Mouse (Mus musculus) lung, embryonic 14.5 days (tissue): ENCODE results near the gene Camta1. TPM values are rescaled to one million over a fixed set of nuclear protein-coding genes. Genes with fewer than 3 reads are reported as not detected.

Experiments used
- ATAC-seq: fragments of 200-750 bp; cut with Nextera tagmentation; 2 replicates; pipeline ENCODE4 v1.8.0; 2017; ENCODE audit warnings: mild to moderate bottlenecking, moderate TSS enrichment, moderate library complexity; ENCODE audit not compliant: insufficient read depth
- DNase-seq: peaks from one replicate; pipeline ENCODE4 v3.0.0-alpha.2; 2015
- H3K27ac ChIP-seq: fragments of 300-500 bp; sonication (generic); 2 replicates; pipeline ENCODE4 v1.5.1; 2014; ENCODE audit warnings: low read depth, mild to moderate bottlenecking, moderate library complexity
- H3K27me3 ChIP-seq: fragments of 300-500 bp; sonication (generic); 2 replicates; pipeline ENCODE4 v1.6.1; 2014; ENCODE audit warnings: low read length, control low read depth; ENCODE audit not compliant: insufficient read depth
- H3K36me3 ChIP-seq: fragments of 300-500 bp; sonication (generic); 2 replicates; pipeline ENCODE4 v1.6.1; 2014; ENCODE audit warnings: control low read depth; ENCODE audit not compliant: insufficient read depth
- H3K4me1 ChIP-seq: fragments of 300-500 bp; sonication (generic); 2 replicates; pipeline ENCODE4 v1.6.1; 2014; ENCODE audit warnings: antibody characterized with exemption, control low read depth; ENCODE audit not compliant: insufficient read depth
- H3K4me2 ChIP-seq: fragments of 300-500 bp; sonication (generic); 2 replicates; pipeline ENCODE4 v1.6.1; 2014; ENCODE audit warnings: mild to moderate bottlenecking
- H3K4me3 ChIP-seq: fragments of 300-500 bp; sonication (generic); 2 replicates; pipeline ENCODE4 v1.5.1; 2014; ENCODE audit warnings: low read depth, low read length
- H3K9ac ChIP-seq: fragments of 300-500 bp; sonication (generic); 2 replicates; pipeline ENCODE4 v1.6.1; 2014
- H3K9me3 ChIP-seq: fragments of 300-500 bp; sonication (generic); 2 replicates; pipeline ENCODE4 v1.6.1; 2016; ENCODE audit warnings: low read depth, low read length, control low read depth
- CTCF ChIP-seq: IDR thresholded peaks from 2 replicates; pipeline ENCODE4 v1.5.1; 2016; ENCODE audit warnings: antibody characterized with exemption, low read depth
- WGBS: fragments of 180-500 bp; shearing (Covaris S2); extraction: QIAGEN DNeasy Blood & Tissue Kit; methylation state at CpG from one replicate; pipeline ENCODE4 v1.1.7; 2014; 5-methylcytosine and 5-hydroxymethylcytosine counted together
- polyA plus RNA-seq: library from polyadenylated mRNA; unstranded; fragments of >200 nt; fragmentation: Nextera tagmentation; extraction: Ambion mirVana; gene quantifications from 2 replicates; pipeline ENCODE4 v1.2.1, GENCODE M21; 2014

Gene Camta1
- polyA plus RNA-seq, 1 experiment from 2014 or later: 87.5 TPM

DNA sequence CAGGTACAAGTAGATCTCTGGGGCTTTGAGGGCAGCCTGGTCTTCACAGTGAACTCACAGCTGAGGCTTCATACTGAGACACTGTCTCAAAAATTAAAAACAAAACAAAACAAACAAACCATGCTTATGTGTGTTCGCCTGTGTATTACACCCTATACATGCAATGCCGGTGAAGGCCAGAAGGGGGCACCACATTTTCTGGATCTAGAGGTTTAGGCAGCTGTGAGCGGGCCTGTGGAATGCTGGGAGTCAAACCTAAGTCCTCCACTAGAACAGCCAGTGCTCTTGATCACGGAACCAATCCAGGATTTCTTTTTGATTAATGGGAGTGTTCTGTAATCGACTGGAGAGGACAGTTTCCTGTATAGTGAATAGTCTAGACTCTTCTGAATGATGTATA lies 935.8 kb downstream of the Camta1 start:
- ATAC-seq (no peak), DNase-seq (peak; percentile 38)
- WGBS: 45% methylated on average over 5 of the region's 5 CpGs

DNA sequence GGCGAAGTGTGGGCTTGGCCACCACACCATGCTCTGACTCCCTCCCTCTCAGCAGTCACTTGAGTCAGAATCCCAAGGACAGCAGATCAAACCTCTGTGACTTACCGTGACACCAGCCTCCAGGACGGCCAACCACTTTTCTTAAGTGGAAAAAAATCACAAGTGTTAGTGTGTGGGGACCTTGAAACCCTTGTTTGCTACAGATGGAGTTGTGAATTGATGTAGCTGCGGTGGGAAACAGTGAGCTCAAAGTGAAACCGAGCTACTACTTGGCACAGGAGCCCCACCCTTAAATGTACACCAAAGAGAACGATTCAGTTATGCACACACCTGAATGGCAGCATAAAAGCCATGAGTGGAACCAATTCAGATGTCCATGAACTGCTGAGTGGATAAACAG lies 936.7 kb downstream of the Camta1 start:
- no peak for TF ChIP-seq CTCF
- no peak overlapping the region for H3K9ac ChIP-seq
- H3K36me3 ChIP-seq: no peaks in the 10 kb centered on the region
- H3K27ac ChIP-seq: no peak overlapping the region
- no peak overlapping the region for H3K4me2 ChIP-seq
- 80% methylated on average over 6 of the region's 6 CpGs for WGBS
- no peaks in the 10 kb centered on the region for H3K4me1 ChIP-seq
- no peak for ATAC-seq
- H3K9me3 ChIP-seq: no peaks in the 10 kb centered on the region
- H3K27me3 ChIP-seq: no peaks in the 10 kb centered on the region
- H3K4me3 ChIP-seq: no peak overlapping the region
- DNase-seq: no peak

More for the DNA sequence above, 935.8 kb downstream of the Camta1 start:
- no peak overlapping the region for H3K9ac ChIP-seq
- H3K4me1 ChIP-seq: no peaks in the 10 kb centered on the region
- H3K9me3 ChIP-seq: no peaks in the 10 kb centered on the region
- no peaks in the 10 kb centered on the region for H3K27me3 ChIP-seq
- TF ChIP-seq CTCF: peak; percentile 62
- H3K4me2 ChIP-seq: no peak overlapping the region
- H3K27ac ChIP-seq: no peak overlapping the region
- H3K36me3 ChIP-seq: no peaks in the 10 kb centered on the region
- no peak overlapping the region for H3K4me3 ChIP-seq

DNA sequence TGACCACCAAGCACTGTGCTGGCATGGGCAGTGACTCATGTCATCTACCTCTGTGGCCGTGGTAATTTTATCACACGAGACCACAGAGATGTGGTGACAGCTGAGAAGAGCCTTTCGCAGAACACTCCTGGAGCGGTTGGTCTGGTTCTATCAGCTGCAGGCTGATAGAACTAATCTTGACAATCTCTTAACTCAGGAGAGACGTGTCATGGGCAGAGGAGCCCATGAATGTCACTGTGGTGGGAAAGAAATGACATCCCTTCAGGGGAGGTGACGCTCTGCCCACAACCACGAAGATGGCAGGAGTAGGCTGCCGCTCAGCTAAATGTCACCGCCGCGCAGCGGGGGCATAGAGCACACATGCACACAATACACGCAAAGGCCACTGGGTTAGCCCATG lies 937.4 kb downstream of the Camta1 start:
- no peaks in the 10 kb centered on the region for H3K27me3 ChIP-seq
- H3K4me2 ChIP-seq: no peak overlapping the region
- H3K4me1 ChIP-seq: no peaks in the 10 kb centered on the region
- no peak overlapping the region for H3K4me3 ChIP-seq
- WGBS: 72% methylated on average over 13 of the region's 13 CpGs
- H3K27ac ChIP-seq: no peak overlapping the region
- DNase-seq: no peak
- no peak overlapping the region for H3K9ac ChIP-seq
- TF ChIP-seq CTCF: no peak
- H3K9me3 ChIP-seq: no peaks in the 10 kb centered on the region
- H3K36me3 ChIP-seq: no peaks in the 10 kb centered on the region
- no peak for ATAC-seq

DNA sequence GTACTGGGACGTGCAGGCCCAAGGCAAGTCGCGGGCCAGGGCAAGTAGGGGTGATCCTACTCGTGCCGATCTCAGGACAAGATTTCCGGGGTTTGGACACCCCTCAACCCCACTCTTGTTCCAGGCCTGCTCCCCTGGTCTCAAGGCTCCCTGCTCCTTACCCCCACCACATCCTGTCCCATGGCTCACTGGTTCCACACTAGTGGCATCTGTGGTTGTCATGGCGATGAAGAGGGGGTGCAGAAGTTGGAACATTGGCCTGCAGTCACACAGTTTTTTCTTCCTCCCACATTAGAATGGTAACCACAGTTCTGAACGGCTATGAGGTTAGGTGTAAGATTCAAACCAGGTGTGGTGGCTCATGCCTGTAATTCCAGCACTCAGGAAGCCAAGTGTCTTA lies 940.5 kb downstream of the Camta1 start:
- H3K27ac ChIP-seq: no peak overlapping the region
- H3K27me3 ChIP-seq: no peaks in the 10 kb centered on the region
- no peak overlapping the region for H3K9ac ChIP-seq
- no peaks in the 10 kb centered on the region for H3K36me3 ChIP-seq
- DNase-seq (no peak), ATAC-seq (no peak)
- H3K4me2 ChIP-seq: no peak overlapping the region
- no peak overlapping the region for H3K4me3 ChIP-seq
- no peaks in the 10 kb centered on the region for H3K9me3 ChIP-seq
- no peak for TF ChIP-seq CTCF
- no peaks in the 10 kb centered on the region for H3K4me1 ChIP-seq
- 68% methylated on average over 8 of the region's 8 CpGs for WGBS

DNA sequence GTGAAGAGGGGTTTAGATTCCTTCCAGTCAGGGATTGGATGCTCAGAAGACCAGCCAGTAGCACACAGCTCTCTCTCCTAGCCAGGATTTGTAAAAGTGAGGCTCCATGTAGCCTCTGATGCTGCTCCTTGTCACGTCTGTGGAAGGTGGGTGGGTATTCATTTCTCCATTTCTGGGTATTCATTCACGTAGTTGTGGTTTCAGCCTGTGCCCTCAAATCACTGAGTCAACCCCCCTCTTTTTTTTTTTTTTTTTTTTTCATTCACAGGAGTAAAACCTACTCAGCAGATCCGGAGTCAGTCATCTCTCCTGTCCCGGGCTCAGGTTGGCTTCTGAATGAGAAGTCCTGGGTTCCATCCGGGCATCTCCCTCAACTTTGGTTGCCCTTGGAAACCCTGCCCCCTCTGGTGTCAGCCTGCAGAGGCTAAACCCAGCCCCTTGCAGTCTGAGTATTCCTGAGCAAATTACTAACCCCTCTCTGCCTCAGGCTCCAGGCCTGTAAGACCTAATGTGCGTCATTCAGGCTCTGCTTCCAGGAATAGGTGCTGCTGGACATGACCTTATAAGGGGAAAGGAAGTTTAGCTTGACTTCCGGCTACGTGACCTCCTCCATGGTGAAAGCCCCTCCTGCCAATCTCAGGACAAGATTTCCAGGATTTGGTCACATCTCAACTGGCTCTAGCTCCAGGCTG lies 944.2 kb downstream of the Camta1 start:
- TF ChIP-seq CTCF: no peak
- ATAC-seq: no peak
- 0 out of 2 replicates have a peak, but pooled peaks cover 6% of the 10 kb centered on the region for H3K4me1 ChIP-seq
- H3K27me3 ChIP-seq: no peaks in the 10 kb centered on the region
- no peak overlapping the region for H3K9ac ChIP-seq
- no peaks in the 10 kb centered on the region for H3K36me3 ChIP-seq
- no peak for DNase-seq
- no peak overlapping the region for H3K4me2 ChIP-seq
- no peak overlapping the region for H3K27ac ChIP-seq
- H3K4me3 ChIP-seq: no peak overlapping the region
- H3K9me3 ChIP-seq: no peaks in the 10 kb centered on the region
- WGBS: 67% methylated on average over 8 of the region's 8 CpGs

DNA sequence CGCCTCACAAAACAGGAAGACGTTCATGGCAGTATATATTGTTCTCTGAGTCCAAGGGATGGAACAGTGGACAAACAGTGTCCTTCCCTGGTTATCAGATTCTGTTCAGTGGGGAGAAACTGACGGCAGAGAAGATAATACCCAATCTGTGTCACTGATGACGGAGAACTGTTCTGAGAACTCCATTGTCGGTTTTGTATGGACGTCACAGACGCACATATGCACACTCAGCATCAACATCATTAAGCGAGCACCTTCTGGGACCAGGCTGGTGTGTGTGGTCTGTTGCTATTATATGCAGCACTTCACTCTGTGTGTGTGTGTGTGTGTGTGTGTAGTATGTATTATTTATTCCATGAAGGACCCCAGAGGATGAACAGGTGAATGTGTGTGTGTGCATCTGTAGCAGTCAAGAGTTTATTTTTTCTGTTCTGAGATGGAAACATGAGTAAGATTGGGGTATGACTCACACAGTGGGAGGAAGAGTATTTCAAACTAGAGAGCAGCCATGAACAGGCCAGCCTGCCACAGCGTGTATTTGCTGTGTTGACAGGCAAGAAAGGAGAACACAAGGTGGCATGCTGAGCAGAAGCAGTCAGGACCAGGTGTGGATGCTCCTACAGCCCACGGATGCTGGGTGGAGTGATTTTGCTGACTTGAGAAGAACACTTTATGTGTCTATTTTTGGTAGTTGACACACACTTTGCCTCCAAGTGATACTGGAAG lies 946.3 kb downstream of the Camta1 start:
- DNase-seq: no peak
- H3K9me3 ChIP-seq: no peaks in the 10 kb centered on the region
- 45% methylated on average over 10 of the region's 10 CpGs for WGBS
- 0 out of 2 replicates have a peak, but pooled peaks cover 6% of the 10 kb centered on the region for H3K4me1 ChIP-seq
- H3K36me3 ChIP-seq: no peaks in the 10 kb centered on the region
- TF ChIP-seq CTCF: no peak
- peak overlapping the region; percentile 84 for H3K9ac ChIP-seq
- no peak for ATAC-seq
- H3K4me2 ChIP-seq: peak overlapping the region; percentile 64
- H3K27me3 ChIP-seq: no peaks in the 10 kb centered on the region
- H3K4me3 ChIP-seq: peak overlapping the region; percentile 68
- H3K27ac ChIP-seq: peak overlapping the region; percentile 86; the same call in 1 of the 2 replicates

DNA sequence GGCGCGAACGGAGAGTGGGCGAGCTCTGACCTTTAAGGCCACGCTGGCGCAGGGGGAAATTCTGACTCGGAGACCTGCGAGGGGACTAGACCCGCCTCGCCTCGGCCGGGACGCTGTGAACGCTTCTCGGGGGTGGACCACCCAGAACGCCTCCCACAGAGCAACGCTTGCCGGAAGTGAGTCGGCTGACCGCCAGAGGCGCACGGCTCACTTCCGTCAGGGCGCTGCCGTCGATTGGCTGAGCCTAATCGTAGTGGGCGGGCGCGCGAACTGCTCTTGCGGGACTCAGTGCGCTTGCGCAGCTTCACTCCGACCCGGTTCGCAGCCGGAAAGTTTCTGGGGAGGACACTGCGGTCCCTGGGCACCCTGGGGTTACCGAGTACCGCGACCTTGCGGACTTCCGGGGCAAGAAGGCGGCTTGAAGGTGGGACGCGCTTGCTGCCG lies 947.4 kb downstream of the Camta1 start, which contains the start of the genes Park7 and Tnfrsf9:
Gene Park7 (minus strand): TSS at position 148 of the 444 bp plus-strand sequence.
Gene Tnfrsf9 (plus strand): TSS at position 273 of the 444 bp plus-strand sequence.
- peak; percentile 100 for DNase-seq
- TF ChIP-seq CTCF: peak; percentile 85
- Histone ChIP-seq H3K27ac (peak within 1 kb of the TSS; percentile 86), H3K9ac (peak within 1 kb of the TSS; percentile 84), H3K9me3 (no peaks in the 10 kb centered on the region), H3K4me2 (peak within 1 kb of the TSS; percentile 64), H3K27me3 (no peaks in the 10 kb centered on the region), H3K4me1 (0 out of 2 replicates have a peak, but pooled peaks cover 6% of the 10 kb centered on the region), H3K36me3 (no peaks in the 10 kb centered on the region), H3K4me3 (peak within 1 kb of the TSS; percentile 68)
- peak; percentile 86 for ATAC-seq
- under 1% methylated on average over 48 of the region's 48 CpGs for WGBS
